Mouse (Mus musculus): Measurements from ENCODE around the gene Cd200. TPM values are rescaled to one million over a fixed set of nuclear protein-coding genes. Genes with fewer than 3 reads are reported as not detected.
"Not testable (repeated sequence)": the region's sequence is repeated elsewhere in the genome, so short reads cannot be mapped to it uniquely, and the experiment has no call there.

Cd200 gene
- polyA plus RNA-seq (2015; fragmentation: Nextera tagmentation; extraction: Ambion mirVana) = 235 and 271 TPM in 2 replicates

DNA sequence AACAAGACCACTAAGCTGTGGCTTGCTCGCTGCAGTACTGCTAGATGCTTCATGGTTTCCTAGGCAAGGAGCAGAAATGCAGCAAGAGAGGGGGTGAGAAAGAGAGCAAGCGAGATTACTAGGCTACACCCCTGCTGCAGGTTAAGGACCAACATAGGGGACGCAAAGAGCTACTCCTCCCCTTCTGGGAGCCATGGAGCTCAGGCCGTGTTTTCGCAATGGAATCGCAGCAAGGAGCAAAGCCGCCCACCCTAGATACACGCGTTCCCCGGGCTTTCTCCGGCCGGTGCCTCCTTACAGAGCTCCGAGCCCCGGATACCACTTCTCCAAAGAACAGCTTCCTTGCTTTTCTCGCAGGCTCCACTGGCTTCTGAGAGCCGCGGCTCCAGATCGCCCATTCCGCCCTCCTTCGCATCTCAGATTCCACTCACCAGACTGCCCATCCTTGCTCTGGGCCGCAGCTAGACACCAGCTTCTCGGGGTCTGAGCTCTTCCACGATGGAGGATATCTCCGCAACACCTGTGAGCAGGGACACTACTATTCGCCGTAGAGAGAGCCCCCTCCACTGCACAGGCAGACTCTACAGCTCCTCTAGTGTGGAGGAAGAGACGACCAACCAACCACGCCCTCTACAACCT lies at the start of gene Cd200:
TSS of gene Cd200 (minus strand) at position 629 of the 639 bp plus-strand sequence.
- H3K27ac ChIP-seq (ENCODE audit: low read length) = peak within 1 kb of the TSS; percentile 94
- H3K4me1 ChIP-seq (replicated peaks; ENCODE audit: control insufficient read depth, insufficient read depth, low read length) = peaks cover 11% of the 10 kb centered on the region; the same call in 1 of the 2 replicates
- peak within 1 kb of the TSS; percentile 44 for H3K4me2 ChIP-seq (ENCODE audit: low read length)
- H3K27me3 ChIP-seq (replicated peaks; ENCODE audit: control insufficient read depth, insufficient read depth, low read length) = no peaks in the 10 kb centered on the region
- peak; percentile 97 for ATAC-seq
- H3K9ac ChIP-seq (replicated peaks; ENCODE audit: low read depth, low read length) = peak within 1 kb of the TSS; percentile 75
- H3K9me3 ChIP-seq (ENCODE audit: control insufficient read depth, low read length) = no peaks in the 10 kb centered on the region
- peaks cover 3% of the 10 kb centered on the region; the same call in 1 of the 2 replicates for H3K36me3 ChIP-seq (ENCODE audit: control insufficient read depth, insufficient read depth)
- 0% methylated on average over 28 of the region's 28 CpGs for whole genome bisulfite sequencing
- H3K4me3 ChIP-seq (replicated peaks; ENCODE audit: low read length) = peak within 1 kb of the TSS; percentile 85

- no peak for ATAC-seq
- H3K4me3 ChIP-seq (replicated peaks; ENCODE audit: low read length) = no peak overlapping the region
- no peaks in the 10 kb centered on the region for H3K36me3 ChIP-seq (ENCODE audit: control insufficient read depth, insufficient read depth)
- H3K27ac ChIP-seq (ENCODE audit: low read length) = no peak overlapping the region
- no peaks in the 10 kb centered on the region for H3K4me1 ChIP-seq (replicated peaks; ENCODE audit: control insufficient read depth, insufficient read depth, low read length)
- no peak overlapping the region for H3K9ac ChIP-seq (replicated peaks; ENCODE audit: low read depth, low read length)
- no peaks in the 10 kb centered on the region for H3K9me3 ChIP-seq (ENCODE audit: control insufficient read depth, low read length)
- H3K27me3 ChIP-seq (replicated peaks; ENCODE audit: control insufficient read depth, insufficient read depth, low read length) = no peaks in the 10 kb centered on the region
- H3K4me2 ChIP-seq (ENCODE audit: low read length) = no peak overlapping the region
Measured at GRCm38 (mm10) chr16:45454762-45455161, 45.9 kb upstream of the Cd200 start.

- no peak for ATAC-seq
- Histone ChIP-seq H3K27ac (ENCODE audit: low read length) (no peak overlapping the region), H3K9me3 (ENCODE audit: control insufficient read depth, low read length) (no peaks in the 10 kb centered on the region), H3K9ac (replicated peaks; ENCODE audit: low read depth, low read length) (no peak overlapping the region), H3K4me3 (replicated peaks; ENCODE audit: low read length) (no peak overlapping the region), H3K4me2 (ENCODE audit: low read length) (no peak overlapping the region), H3K27me3 (replicated peaks; ENCODE audit: control insufficient read depth, insufficient read depth, low read length) (no peaks in the 10 kb centered on the region), H3K4me1 (replicated peaks; ENCODE audit: control insufficient read depth, insufficient read depth, low read length) (no peaks in the 10 kb centered on the region), H3K36me3 (ENCODE audit: control insufficient read depth, insufficient read depth) (no peaks in the 10 kb centered on the region)
- WGBS = 91% methylated on average over 1 of the region's 1 CpGs
Measured at GRCm38 (mm10) chr16:45437230-45437739, 28.4 kb upstream of the Cd200 start.

DNA sequence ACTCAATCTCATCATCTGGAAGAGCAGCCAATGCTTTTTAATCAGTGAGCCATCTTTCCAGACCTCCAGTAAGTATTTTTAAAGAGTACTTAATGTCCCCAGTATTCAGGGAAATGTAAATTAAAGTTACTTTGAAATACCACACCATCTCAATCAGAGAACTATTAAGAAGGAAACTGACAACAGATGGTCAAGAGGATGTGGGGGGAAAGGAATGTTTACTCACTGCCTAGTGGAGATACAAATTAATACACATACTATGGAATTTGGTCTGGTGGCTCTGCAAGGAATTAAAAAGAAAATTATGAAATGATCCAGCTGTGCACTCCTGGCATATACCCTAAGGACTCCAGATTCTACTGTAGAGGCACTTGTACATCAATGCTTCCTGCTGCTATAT lies 26.7 kb upstream of the Cd200 start:
- H3K4me2 ChIP-seq (ENCODE audit: low read length) = no peak overlapping the region
- H3K9me3 ChIP-seq (ENCODE audit: control insufficient read depth, low read length) = no peaks in the 10 kb centered on the region
- ATAC-seq = no peak
- H3K27ac ChIP-seq (ENCODE audit: low read length) = no peak overlapping the region
- no peaks in the 10 kb centered on the region for H3K27me3 ChIP-seq (replicated peaks; ENCODE audit: control insufficient read depth, insufficient read depth, low read length)
- H3K4me3 ChIP-seq (replicated peaks; ENCODE audit: low read length) = no peak overlapping the region
- H3K36me3 ChIP-seq (ENCODE audit: control insufficient read depth, insufficient read depth) = no peaks in the 10 kb centered on the region
- H3K9ac ChIP-seq (replicated peaks; ENCODE audit: low read depth, low read length) = no peak overlapping the region
- H3K4me1 ChIP-seq (replicated peaks; ENCODE audit: control insufficient read depth, insufficient read depth, low read length) = no peaks in the 10 kb centered on the region

DNA sequence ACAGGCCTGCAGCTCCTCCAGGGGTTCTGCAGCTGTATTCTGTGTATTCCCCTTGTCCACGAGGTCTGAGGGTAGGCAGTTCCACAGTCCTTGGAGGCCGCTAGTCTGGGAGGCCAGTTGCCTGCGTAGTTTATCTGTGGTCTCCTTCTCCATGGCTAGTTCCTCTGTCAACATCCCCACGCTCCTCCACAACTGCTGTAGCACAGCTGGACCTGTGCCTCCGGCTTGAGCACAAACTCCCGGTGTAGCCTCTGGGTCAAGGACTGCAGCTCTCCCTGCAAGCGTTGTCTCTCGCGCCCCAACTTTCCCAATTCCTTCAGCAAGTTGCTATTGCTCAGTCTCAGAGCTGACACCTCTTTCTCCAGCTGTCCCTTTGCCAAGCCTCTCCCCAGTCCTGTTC lies 18.8 kb upstream of the Cd200 start:
- no peak overlapping the region for H3K4me2 ChIP-seq (ENCODE audit: low read length)
- no peaks in the 10 kb centered on the region for H3K4me1 ChIP-seq (replicated peaks; ENCODE audit: control insufficient read depth, insufficient read depth, low read length)
- no peaks in the 10 kb centered on the region for H3K9me3 ChIP-seq (ENCODE audit: control insufficient read depth, low read length)
- no peaks in the 10 kb centered on the region for H3K36me3 ChIP-seq (ENCODE audit: control insufficient read depth, insufficient read depth)
- no peak for ATAC-seq
- H3K9ac ChIP-seq (replicated peaks; ENCODE audit: low read depth, low read length) = no peak overlapping the region
- WGBS = 96% methylated on average over 9 of the region's 9 CpGs
- H3K27me3 ChIP-seq (replicated peaks; ENCODE audit: control insufficient read depth, insufficient read depth, low read length) = no peaks in the 10 kb centered on the region
- no peak overlapping the region for H3K27ac ChIP-seq (ENCODE audit: low read length)
- H3K4me3 ChIP-seq (replicated peaks; ENCODE audit: low read length) = no peak overlapping the region

DNA sequence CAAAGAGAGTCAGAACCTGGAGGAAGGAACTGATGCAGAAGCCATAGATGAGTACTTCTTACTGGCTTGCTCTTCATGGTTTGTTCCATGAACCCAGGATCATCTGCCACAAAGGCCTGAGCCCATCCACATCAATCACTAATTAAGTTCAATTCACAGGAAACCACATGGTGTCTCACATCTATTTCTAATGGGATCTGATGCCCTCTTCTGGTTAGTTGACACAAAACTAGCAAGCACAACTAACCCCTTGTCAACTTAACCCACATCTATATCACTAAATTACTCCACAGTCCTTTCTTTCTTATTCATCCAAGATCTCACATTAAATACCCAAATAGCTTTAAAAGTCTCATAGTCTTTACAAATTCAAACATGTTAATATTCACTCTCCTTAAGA lies 4.6 kb upstream of the Cd200 start:
- Histone ChIP-seq H3K9me3 (ENCODE audit: control insufficient read depth, low read length) (no peaks in the 10 kb centered on the region), H3K4me1 (replicated peaks; ENCODE audit: control insufficient read depth, insufficient read depth, low read length) (no peaks in the 10 kb centered on the region), H3K27me3 (replicated peaks; ENCODE audit: control insufficient read depth, insufficient read depth, low read length) (no peaks in the 10 kb centered on the region), H3K4me3 (replicated peaks; ENCODE audit: low read length) (no peak overlapping the region), H3K36me3 (ENCODE audit: control insufficient read depth, insufficient read depth) (no peaks in the 10 kb centered on the region), H3K4me2 (ENCODE audit: low read length) (no peak overlapping the region), H3K27ac (ENCODE audit: low read length) (no peak overlapping the region), H3K9ac (replicated peaks; ENCODE audit: low read depth, low read length) (no peak overlapping the region)
- no peak for ATAC-seq

GRCm38 (mm10) chr16:45409064-45409446 lies 202 bp upstream of the Cd200 start:
- H3K9ac ChIP-seq (replicated peaks; ENCODE audit: low read depth, low read length) = peak overlapping the region; percentile 75
- H3K27ac ChIP-seq (ENCODE audit: low read length) = peak overlapping the region; percentile 94
- H3K27me3 ChIP-seq (replicated peaks; ENCODE audit: control insufficient read depth, insufficient read depth, low read length); H3K9me3 ChIP-seq (ENCODE audit: control insufficient read depth, low read length); H3K36me3 ChIP-seq (ENCODE audit: control insufficient read depth, insufficient read depth): not testable (repeated sequence)
- peaks cover 11% of the 10 kb centered on the region; the same call in 1 of the 2 replicates for H3K4me1 ChIP-seq (replicated peaks; ENCODE audit: control insufficient read depth, insufficient read depth, low read length)
- H3K4me3 ChIP-seq (replicated peaks; ENCODE audit: low read length) = peak overlapping the region; percentile 85
- WGBS = 24% methylated on average over 7 of the region's 7 CpGs
- ATAC-seq = peak; percentile 21
- H3K4me2 ChIP-seq (ENCODE audit: low read length) = peak overlapping the region; percentile 44

DNA sequence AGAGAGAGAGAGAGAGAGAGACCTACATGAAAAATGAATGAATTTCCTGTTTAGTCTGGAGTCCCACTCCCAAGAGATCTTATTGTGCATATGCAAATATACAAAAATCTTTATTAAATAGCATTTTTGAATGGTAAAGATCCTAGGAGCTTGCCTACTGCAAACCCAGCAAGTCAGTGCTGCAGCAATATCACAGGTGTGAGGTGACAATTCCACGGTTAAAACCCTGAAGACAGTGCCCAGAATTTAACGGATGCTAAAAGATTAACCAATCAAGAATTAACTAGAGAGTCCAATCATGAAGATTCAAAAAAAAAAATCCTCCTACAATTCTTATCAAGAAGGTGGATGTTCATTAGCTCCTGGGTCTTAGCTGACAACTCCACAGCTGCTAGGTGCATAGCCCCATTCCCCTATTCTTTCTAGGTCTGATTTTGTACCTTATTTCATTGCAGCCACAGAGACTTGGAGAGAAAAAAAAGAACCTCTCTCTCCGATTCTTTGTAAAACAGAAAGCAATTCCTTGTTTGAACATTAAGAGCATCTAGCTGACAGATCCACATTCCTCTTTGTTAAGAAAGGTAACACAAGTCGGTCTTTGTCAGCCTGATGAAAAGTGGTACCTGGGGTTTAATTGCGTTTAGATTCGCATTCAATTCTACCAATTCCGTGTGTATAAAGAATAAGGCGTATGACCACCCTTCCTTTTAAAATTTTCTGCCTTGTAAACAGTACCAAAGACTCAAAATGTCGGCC lies 1.0 kb downstream of the Cd200 start:
- Histone ChIP-seq H3K4me1 (replicated peaks; ENCODE audit: control insufficient read depth, insufficient read depth, low read length) (peaks cover 11% of the 10 kb centered on the region; the same call in 1 of the 2 replicates), H3K4me2 (ENCODE audit: low read length) (peak overlapping the region; percentile 44), H3K9me3 (ENCODE audit: control insufficient read depth, low read length) (no peaks in the 10 kb centered on the region), H3K36me3 (ENCODE audit: control insufficient read depth, insufficient read depth) (peaks cover 3% of the 10 kb centered on the region; the same call in 1 of the 2 replicates), H3K27ac (ENCODE audit: low read length) (peak overlapping the region; percentile 94), H3K4me3 (replicated peaks; ENCODE audit: low read length) (peak overlapping the region; percentile 85), H3K9ac (replicated peaks; ENCODE audit: low read depth, low read length) (peak overlapping the region; percentile 75), H3K27me3 (replicated peaks; ENCODE audit: control insufficient read depth, insufficient read depth, low read length) (no peaks in the 10 kb centered on the region)
- ATAC-seq = no peak
- 13% methylated on average over 9 of the region's 9 CpGs for WGBS

GRCm38 (mm10) chr16:45407091-45407490 lies 1.8 kb downstream of the Cd200 start:
- Histone ChIP-seq H3K27me3 (replicated peaks; ENCODE audit: control insufficient read depth, insufficient read depth, low read length) (no peaks in the 10 kb centered on the region), H3K9ac (replicated peaks; ENCODE audit: low read depth, low read length) (no peak overlapping the region), H3K36me3 (ENCODE audit: control insufficient read depth, insufficient read depth) (peaks cover 3% of the 10 kb centered on the region; the same call in 1 of the 2 replicates), H3K4me1 (replicated peaks; ENCODE audit: control insufficient read depth, insufficient read depth, low read length) (peaks cover 11% of the 10 kb centered on the region; the same call in 1 of the 2 replicates), H3K4me3 (replicated peaks; ENCODE audit: low read length) (peak overlapping the region; percentile 85), H3K4me2 (ENCODE audit: low read length) (peak overlapping the region; percentile 44), H3K27ac (ENCODE audit: low read length) (peak overlapping the region; percentile 24), H3K9me3 (ENCODE audit: control insufficient read depth, low read length) (no peaks in the 10 kb centered on the region)
- WGBS = 83% methylated on average over 5 of the region's 5 CpGs
- no peak for ATAC-seq

Measured in forebrain, embryonic 16.5 days (tissue).